ENCODE assay signal across 9 mouse cellular contexts in genomic region chr8:92366736-92367267, GRCm38 (mm10). TPM values are rescaled to one million over a fixed set of nuclear protein-coding genes. Genes with fewer than 3 reads are reported as not detected.
DNase-seq lines count a peak whose midpoint lies in the region; ATAC-seq and TF ChIP-seq lines count a peak whose summit lies in the region.
"Had no signal": no experiment of that assay in that cellular context is flagged by ENCODE, and none has a peak within 500 bp of the region (broad histone marks: within the 10 kb centered on the region; RNA-seq: fewer than 3 reads in every experiment).

No protein-coding gene starts in this region.

- no peak for TF ChIP-seq EP300 in heart, adult 2 months (IDR thresholded peaks at IDR 0.05; ENCODE audit: insufficient read depth, low read depth, low read length)

- H3K4me2 ChIP-seq in forebrain, embryonic 16.5 days (ENCODE audit: low read length) = no peak overlapping the region
- no peak overlapping the region for H3K4me2 ChIP-seq in kidney, postnatal 0 days (ENCODE audit: low read length)

- H3K4me1 ChIP-seq in heart, adult 2 months (ENCODE audit: control insufficient read depth, insufficient read depth, low read length) = no peaks in the 10 kb centered on the region
- H3K4me1 ChIP-seq in forebrain, embryonic 16.5 days (replicated peaks; ENCODE audit: control insufficient read depth, insufficient read depth, low read length) = 0 out of 2 replicates have a peak, but pooled peaks cover 1% of the 10 kb centered on the region
- H3K4me1 ChIP-seq in kidney, postnatal 0 days (replicated peaks; ENCODE audit: insufficient read depth, low read length) = no peaks in the 10 kb centered on the region
- H3K4me1 ChIP-seq in midbrain, embryonic 10.5 days = peaks cover 61% of the 10 kb centered on the region

- DNase-seq in heart, adult 2 months = peak; percentile 23 to 39
- no peak for DNase-seq in heart, adult 11 months
- peak; percentile 32 for DNase-seq in R1 (ENCODE audit: low read depth, low spot score)
- peak; percentile 15 for DNase-seq in kidney, postnatal 0 days (ENCODE audit: low spot score)
- DNase-seq in midbrain, embryonic 10.5 days (ENCODE audit: low spot score) = peak; percentile 61
- DNase-seq in thymus, postnatal 4 days = peak; percentile 85
- no peak for DNase-seq in left cerebral cortex, postnatal 14 days (ENCODE audit: low spot score in 2 of 2)

- peaks cover 18% of the 10 kb centered on the region for H3K27me3 ChIP-seq in heart, adult 2 months (ENCODE audit: control insufficient read depth, insufficient read depth, low read length)
- peaks cover 74% of the 10 kb centered on the region for H3K27me3 ChIP-seq in forebrain, embryonic 16.5 days (replicated peaks; ENCODE audit: control insufficient read depth, insufficient read depth, low read length)
- H3K27me3 ChIP-seq in kidney, postnatal 0 days (ENCODE audit: insufficient read depth, low read length) = peaks cover 59% of the 10 kb centered on the region
- H3K27me3 ChIP-seq in midbrain, embryonic 10.5 days (ENCODE audit: low read depth, poor library complexity, severe bottlenecking) = peaks cover 87% of the 10 kb centered on the region
- H3K27me3 ChIP-seq: Patski had no signal

- 0 out of 2 replicates have a peak, but pooled peaks have one; percentile 23 for ATAC-seq in forebrain, embryonic 16.5 days
- no peak for ATAC-seq in kidney, postnatal 0 days (replicated peaks; ENCODE audit: low FRiP score, low read depth)
- ATAC-seq: Patski had no signal

- no peaks in the 10 kb centered on the region for H3K9me3 ChIP-seq in forebrain, embryonic 16.5 days (ENCODE audit: control insufficient read depth, low read length)
- no peaks in the 10 kb centered on the region for H3K9me3 ChIP-seq in kidney, postnatal 0 days (replicated peaks; ENCODE audit: low read length)
- no peaks in the 10 kb centered on the region for H3K9me3 ChIP-seq in midbrain, embryonic 10.5 days (replicated peaks)

- no peaks in the 10 kb centered on the region for H3K79me2 ChIP-seq in heart, adult 2 months (replicated peaks; ENCODE audit: control insufficient read depth, insufficient read depth, low read length)

- 38% methylated on average over 20 of the region's 20 CpGs for WGBS in heart, adult 2 months
- WGBS in forebrain, embryonic 16.5 days = 6% methylated on average over 20 of the region's 20 CpGs
- 9% methylated on average over 20 of the region's 20 CpGs for WGBS in kidney, postnatal 0 days
- 14% methylated on average over 20 of the region's 20 CpGs for WGBS in midbrain, embryonic 10.5 days

- no peak overlapping the region for H3K9ac ChIP-seq in heart, adult 2 months (ENCODE audit: low read depth, low read length)
- H3K9ac ChIP-seq in forebrain, embryonic 16.5 days (replicated peaks; ENCODE audit: low read depth, low read length) = no peak overlapping the region
- no peak overlapping the region for H3K9ac ChIP-seq in kidney, postnatal 0 days (ENCODE audit: low read depth, low read length)

- H3K36me3 ChIP-seq in heart, adult 2 months (ENCODE audit: control insufficient read depth, insufficient read depth, low read length) = no peaks in the 10 kb centered on the region
- H3K36me3 ChIP-seq in forebrain, embryonic 16.5 days (ENCODE audit: control insufficient read depth, insufficient read depth) = no peaks in the 10 kb centered on the region
- H3K36me3 ChIP-seq in kidney, postnatal 0 days (ENCODE audit: insufficient read depth, low read length) = no peaks in the 10 kb centered on the region
- peaks cover 23% of the 10 kb centered on the region for H3K36me3 ChIP-seq in midbrain, embryonic 10.5 days

- H3K27ac ChIP-seq in heart, adult 2 months = no peak overlapping the region
- no peak overlapping the region for H3K27ac ChIP-seq in forebrain, embryonic 16.5 days (ENCODE audit: low read length)
- H3K27ac ChIP-seq in kidney, postnatal 0 days = no peak overlapping the region
- H3K27ac ChIP-seq in midbrain, embryonic 10.5 days (replicated peaks) = peak overlapping the region; percentile 99

- TF ChIP-seq CTCF in heart, adult 2 months (IDR thresholded peaks at IDR 0.05) = peak; percentile 58
- peak; percentile 52 for TF ChIP-seq CTCF in kidney, postnatal 0 days (IDR thresholded peaks at IDR 0.05; ENCODE audit: low read depth)

- no peak overlapping the region for H3K4me3 ChIP-seq in heart, adult 2 months
- no peak overlapping the region for H3K4me3 ChIP-seq in forebrain, embryonic 16.5 days (replicated peaks; ENCODE audit: low read length)
- no peak overlapping the region for H3K4me3 ChIP-seq in kidney, postnatal 0 days (replicated peaks; ENCODE audit: low read depth, low read length)
- peak overlapping the region; percentile 97 for H3K4me3 ChIP-seq in midbrain, embryonic 10.5 days

- no peak for TF ChIP-seq POLR2A in heart, adult 2 months (IDR thresholded peaks at IDR 0.05; ENCODE audit: insufficient read depth, low read depth, low read length)

- intact Hi-C loops in heart, adult 2 months (cut with DNase I) = no loop called here
- intact Hi-C loops in left cerebral cortex, postnatal 14 days (cut with DNase I) = no loop called here

RNA-seq across cellular contexts. Expression of gene Irx5, which starts 9.4 kb away (rescaled TPM):
- 10 to 100 TPM in 1 of 2 experiments, 1 to 10 TPM in 1; 6.2 to 11.5 TPM for total RNA-seq in heart, adult 2 months (2021)
- polyA plus RNA-seq in heart, adult 2 months (2012; rRNA removed) = 3.7 and 5.7 TPM in 2 replicates
- 0.30 and 0.45 TPM in 2 replicates for polyA plus RNA-seq in forebrain, embryonic 16.5 days (2015; fragmentation: Nextera tagmentation; extraction: Ambion mirVana)
- 3.0 and 3.9 TPM in 2 replicates for polyA plus RNA-seq in kidney, postnatal 0 days (2015; fragmentation: Nextera tagmentation; extraction: Ambion mirVana)
- polyA plus RNA-seq in midbrain, embryonic 10.5 days (2016; fragmentation: Nextera tagmentation; extraction: Ambion mirVana) = 28.7 and 31.9 TPM in 2 replicates
- not detected for total RNA-seq in left cerebral cortex, postnatal 14 days (2021)

Comparison
In these comparisons a context has a peak if more than half of its experiments do, and no peak if none do; other contexts are left out.
1. DNase-seq: peak in heart, adult 2 months (2 of 2), R1 (single experiment), kidney, postnatal 0 days (single experiment), midbrain, embryonic 10.5 days (single experiment) and thymus, postnatal 4 days (single experiment); none in heart, adult 11 months (single experiment) and left cerebral cortex, postnatal 14 days (0 of 2).